Mouse (Mus musculus): Measurements from ENCODE around the gene Snx21. TPM values are rescaled to one million over a fixed set of nuclear protein-coding genes. Genes with fewer than 3 reads are reported as not detected.
A peak's percentile ranks its signal among the peaks of the same experiment; 100 is the strongest.
"Not testable (repeated sequence)": the region's sequence is repeated elsewhere in the genome, so short reads cannot be mapped to it uniquely, and the experiment has no call there.

Gene Snx21
- total RNA-seq, 1 experiment from 2014 or later = 2.0 TPM

DNA sequence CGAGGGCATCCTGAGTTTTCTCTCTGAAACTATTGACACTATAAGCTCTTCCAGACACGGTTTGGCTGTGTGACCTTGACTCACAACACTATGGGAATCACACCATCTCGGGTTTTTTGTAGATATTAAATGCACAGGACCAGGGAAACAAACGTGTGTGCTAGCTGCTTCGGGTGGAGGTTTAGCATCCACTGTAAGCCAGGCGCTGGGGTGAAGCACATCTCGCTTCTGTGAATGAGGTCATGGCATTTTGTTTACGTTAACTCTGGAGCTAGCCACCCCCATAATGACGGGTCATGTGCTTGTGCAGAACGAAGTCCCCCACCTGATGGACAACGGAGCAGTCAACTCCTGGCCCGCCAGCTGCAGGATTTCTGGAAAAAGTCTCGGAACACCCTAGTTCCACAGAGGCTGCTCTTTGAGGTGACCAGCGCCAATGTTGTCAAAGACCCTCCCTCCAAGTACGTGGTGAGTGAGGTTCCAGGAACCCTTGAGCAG, 814 bp downstream of the Snx21 start:
- no peak for ATAC-seq (replicated peaks in 1 of 2; ENCODE audit: insufficient read depth in 1 of 2, low FRiP score in 2 of 2, low TSS enrichment in 1 of 2, low read depth in 1 of 2, poor library complexity in 2 of 2, severe bottlenecking in 2 of 2)

- peak; percentile 8 to 41; a peak in 2 of 4 replicates for ATAC-seq (replicated peaks in 1 of 2; ENCODE audit: insufficient read depth in 1 of 2, low FRiP score in 2 of 2, low TSS enrichment in 1 of 2, low read depth in 1 of 2, poor library complexity in 2 of 2, severe bottlenecking in 2 of 2)
These were observed 1.4 kb downstream of the Snx21 start for GRCm38 (mm10) chr2:164787032-164787431.

GRCm38 (mm10) chr2:164787779-164788178, 2.2 kb downstream of the Snx21 start:
- no peak for ATAC-seq (replicated peaks in 1 of 2; ENCODE audit: insufficient read depth in 1 of 2, low FRiP score in 2 of 2, low TSS enrichment in 1 of 2, low read depth in 1 of 2, poor library complexity in 2 of 2, severe bottlenecking in 2 of 2)

DNA sequence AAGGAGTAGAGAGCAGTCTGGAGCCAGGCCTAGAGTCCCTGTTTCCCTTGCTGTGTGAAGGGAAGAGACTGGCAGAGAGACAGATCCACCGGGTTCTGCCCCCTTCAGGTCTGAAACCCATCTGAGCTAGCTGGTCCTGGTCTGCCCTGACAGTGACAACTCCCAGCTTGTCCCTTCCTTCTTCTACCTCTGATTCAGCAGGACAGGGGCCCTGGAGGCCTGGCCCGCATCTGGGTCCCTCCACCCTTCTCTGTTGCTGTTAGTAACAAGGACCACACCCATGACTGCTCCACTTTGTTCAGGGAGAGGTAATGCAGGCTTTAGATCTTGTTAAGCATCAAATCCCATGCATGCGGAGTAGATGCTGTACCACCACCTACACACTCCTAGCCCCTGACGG, 2.8 kb downstream of the Snx21 start:
- ATAC-seq (replicated peaks in 1 of 2; ENCODE audit: insufficient read depth in 1 of 2, low FRiP score in 2 of 2, low TSS enrichment in 1 of 2, low read depth in 1 of 2, poor library complexity in 2 of 2, severe bottlenecking in 2 of 2) = no peak

GRCm38 (mm10) chr2:164790451-164790850, 4.8 kb downstream of the Snx21 start:
- ATAC-seq (replicated peaks in 1 of 2; ENCODE audit: insufficient read depth in 1 of 2, low FRiP score in 2 of 2, low TSS enrichment in 1 of 2, low read depth in 1 of 2, poor library complexity in 2 of 2, severe bottlenecking in 2 of 2) = no peak

GRCm38 (mm10) chr2:164791841-164792261, 6.2 kb downstream of the Snx21 start:
- ATAC-seq (replicated peaks in 1 of 2; ENCODE audit: insufficient read depth in 1 of 2, low FRiP score in 2 of 2, low TSS enrichment in 1 of 2, low read depth in 1 of 2, poor library complexity in 2 of 2, severe bottlenecking in 2 of 2) = no peak

- ATAC-seq (replicated peaks in 1 of 2; ENCODE audit: insufficient read depth in 1 of 2, low FRiP score in 2 of 2, low TSS enrichment in 1 of 2, low read depth in 1 of 2, poor library complexity in 2 of 2, severe bottlenecking in 2 of 2) = no peak
These were observed 7.0 kb downstream of the Snx21 start for GRCm38 (mm10) chr2:164792400-164793190.

DNA sequence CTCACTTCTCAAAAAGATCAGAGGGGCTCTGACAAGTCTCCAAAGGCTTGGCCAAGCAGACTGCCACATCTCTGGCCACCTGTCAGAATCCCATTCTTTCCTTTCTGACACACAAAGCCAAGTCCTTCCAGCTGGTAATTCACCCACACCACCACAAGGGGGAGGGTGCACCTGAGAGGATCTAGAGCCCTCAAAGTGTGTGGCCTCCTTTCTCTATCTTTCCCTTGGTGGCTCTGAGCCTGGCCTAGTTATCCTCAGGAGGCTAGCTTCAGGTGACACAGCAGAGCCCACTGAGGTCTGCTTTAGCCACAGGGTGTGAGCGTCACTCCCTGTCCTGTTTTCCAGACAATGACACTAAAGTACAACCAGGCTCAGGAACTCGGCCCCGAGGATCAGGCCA, 7.6 kb downstream of the Snx21 start:
- ATAC-seq (replicated peaks in 1 of 2; ENCODE audit: insufficient read depth in 1 of 2, low FRiP score in 2 of 2, low TSS enrichment in 1 of 2, low read depth in 1 of 2, poor library complexity in 2 of 2, severe bottlenecking in 2 of 2) = peak in 1 of 2 experiments; percentile 61; a peak in 2 of 4 replicates

- no peak for ATAC-seq (replicated peaks in 1 of 2; ENCODE audit: insufficient read depth in 1 of 2, low FRiP score in 2 of 2, low TSS enrichment in 1 of 2, low read depth in 1 of 2, poor library complexity in 2 of 2, severe bottlenecking in 2 of 2)
These were observed 8.1 kb downstream of the Snx21 start for GRCm38 (mm10) chr2:164793772-164794171.

DNA sequence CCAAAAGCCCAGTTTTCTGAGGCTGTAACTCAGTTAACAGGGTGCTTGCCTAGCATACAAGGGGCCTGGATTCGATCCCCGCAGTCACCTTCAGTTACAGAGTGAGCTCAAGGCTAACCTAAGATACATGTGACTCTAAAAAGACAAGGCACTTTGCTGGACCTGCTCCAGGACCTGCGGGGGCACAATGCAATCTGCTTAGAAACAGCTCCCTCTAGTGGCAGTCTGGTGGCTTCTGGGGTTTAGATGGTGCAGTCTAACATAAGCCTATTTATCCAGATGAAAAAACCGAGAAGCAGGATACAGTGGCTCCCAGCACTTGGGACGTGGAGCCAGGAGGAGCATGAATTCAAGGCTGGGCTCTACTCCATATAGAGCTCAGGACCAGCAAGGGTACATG, 8.7 kb downstream of the Snx21 start:
- peak; percentile 63 to 68; a peak in 3 of 4 replicates for ATAC-seq (replicated peaks in 1 of 2; ENCODE audit: insufficient read depth in 1 of 2, low FRiP score in 2 of 2, low TSS enrichment in 1 of 2, low read depth in 1 of 2, poor library complexity in 2 of 2, severe bottlenecking in 2 of 2)

DNA sequence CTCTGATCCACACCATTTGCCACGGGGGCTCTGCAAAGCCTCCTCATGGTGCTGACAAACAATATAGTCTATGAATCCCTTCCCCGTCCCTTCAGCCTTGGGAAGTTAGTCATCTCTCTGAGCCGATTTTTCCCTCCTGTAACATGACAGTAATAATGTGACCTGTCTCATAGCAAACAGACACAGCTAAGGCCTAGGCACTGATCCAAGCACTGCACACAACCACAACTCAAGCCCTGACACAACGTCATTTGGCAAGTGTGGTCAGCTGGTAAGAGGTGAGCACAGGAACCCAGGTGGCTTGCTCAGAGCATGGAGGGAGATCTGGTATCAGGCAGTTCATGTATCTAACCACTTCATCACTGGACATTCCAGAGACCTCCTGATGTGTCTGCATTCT, 10.2 kb downstream of the Snx21 start:
- no peak for ATAC-seq (replicated peaks in 1 of 2; ENCODE audit: insufficient read depth in 1 of 2, low FRiP score in 2 of 2, low TSS enrichment in 1 of 2, low read depth in 1 of 2, poor library complexity in 2 of 2, severe bottlenecking in 2 of 2)

DNA sequence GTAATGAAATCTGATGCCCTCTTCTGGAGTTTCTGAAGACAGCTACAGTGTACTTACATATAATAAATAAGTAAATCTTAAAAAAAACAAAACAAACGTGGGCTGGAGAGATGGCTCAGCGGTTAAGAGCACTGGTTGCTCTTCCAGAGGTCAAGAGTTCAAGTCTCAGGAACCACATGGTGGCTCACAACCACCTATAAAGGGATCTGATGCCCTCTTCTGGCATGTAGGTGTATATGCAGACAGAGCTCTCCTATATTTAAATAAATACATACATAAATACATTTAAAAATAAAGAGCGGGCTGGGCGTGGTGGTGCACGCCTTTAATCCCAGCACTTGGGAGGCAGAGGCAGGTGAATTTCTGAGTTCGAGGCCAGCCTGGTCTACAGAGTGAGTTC, 12.9 kb downstream of the Snx21 start:
- not testable (repeated sequence) for ATAC-seq (replicated peaks in 1 of 2; ENCODE audit: insufficient read depth in 1 of 2, low FRiP score in 2 of 2, low TSS enrichment in 1 of 2, low read depth in 1 of 2, poor library complexity in 2 of 2, severe bottlenecking in 2 of 2)

- ATAC-seq (replicated peaks in 1 of 2; ENCODE audit: insufficient read depth in 1 of 2, low FRiP score in 2 of 2, low TSS enrichment in 1 of 2, low read depth in 1 of 2, poor library complexity in 2 of 2, severe bottlenecking in 2 of 2) = no peak
These were observed 14.8 kb downstream of the Snx21 start for GRCm38 (mm10) chr2:164800252-164801004.

GRCm38 (mm10) chr2:164803201-164803920, 17.7 kb downstream of the Snx21 start:
- ATAC-seq (replicated peaks in 1 of 2; ENCODE audit: insufficient read depth in 1 of 2, low FRiP score in 2 of 2, low TSS enrichment in 1 of 2, low read depth in 1 of 2, poor library complexity in 2 of 2, severe bottlenecking in 2 of 2) = no peak

DNA sequence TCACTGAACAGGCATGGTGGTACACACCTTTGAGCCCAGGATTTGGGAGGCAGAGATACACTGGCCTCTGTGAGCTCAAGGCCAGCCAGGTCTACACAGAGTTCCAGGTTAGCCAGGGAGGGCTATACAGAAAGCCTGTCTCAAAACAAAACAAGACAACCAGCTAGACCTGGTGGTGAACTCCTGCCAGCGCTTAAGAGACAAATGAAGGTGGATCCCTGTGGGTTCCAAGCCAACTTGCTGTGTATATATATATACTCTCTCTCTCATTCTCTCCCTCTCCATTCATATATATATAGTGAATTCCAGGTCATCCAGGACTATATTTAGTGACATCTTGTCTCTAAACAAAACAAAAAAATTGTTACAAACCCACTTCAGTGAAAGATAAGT, 18.3 kb downstream of the Snx21 start:
- ATAC-seq (replicated peaks in 1 of 2; ENCODE audit: insufficient read depth in 1 of 2, low FRiP score in 2 of 2, low TSS enrichment in 1 of 2, low read depth in 1 of 2, poor library complexity in 2 of 2, severe bottlenecking in 2 of 2) = no peak

- peak; percentile 98 for ATAC-seq (replicated peaks in 1 of 2; ENCODE audit: insufficient read depth in 1 of 2, low FRiP score in 2 of 2, low TSS enrichment in 1 of 2, low read depth in 1 of 2, poor library complexity in 2 of 2, severe bottlenecking in 2 of 2)
These were observed 19.1 kb downstream of the Snx21 start, which contains the start of the genes Acot8 and Zswim3 for GRCm38 (mm10) chr2:164804533-164805331. TSS of gene Acot8 (minus strand) at chr2:164804882. TSS of gene Zswim3 (plus strand) at chr2:164805098.

DNA sequence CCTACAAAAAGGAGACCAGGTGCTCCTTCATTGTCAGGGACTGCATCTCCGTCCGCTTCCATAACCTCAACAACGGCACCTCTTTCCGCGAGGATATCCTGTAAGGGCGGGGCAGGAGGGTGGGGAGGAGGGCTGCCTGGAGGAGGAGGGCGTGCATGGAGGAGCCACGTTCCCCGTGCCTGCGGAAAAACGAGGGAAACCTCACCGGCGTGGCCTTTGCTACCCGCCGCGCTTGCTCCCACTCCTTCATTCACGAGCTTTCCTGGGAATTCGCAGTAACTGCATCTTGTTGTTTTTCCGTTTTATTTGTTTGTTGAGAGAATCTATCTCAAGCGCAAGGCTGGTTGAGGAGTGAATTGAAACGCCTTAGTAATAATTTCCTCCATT, 19.7 kb downstream of the Snx21 start:
- ATAC-seq (replicated peaks in 1 of 2; ENCODE audit: insufficient read depth in 1 of 2, low FRiP score in 2 of 2, low TSS enrichment in 1 of 2, low read depth in 1 of 2, poor library complexity in 2 of 2, severe bottlenecking in 2 of 2) = peak; percentile 35 to 39; a peak in 3 of 4 replicates
